Mouse (Mus musculus) lung, postnatal 14 days (tissue): Measurements from ENCODE around the gene Col1a1.
"Not testable (repeated sequence)": the region's sequence is repeated elsewhere in the genome, so short reads cannot be mapped to it uniquely, and the experiment has no call there.

Experiments
- DNase-seq: peaks from one replicate; pipeline ENCODE4 v3.0.0; 2021

Col1a1 gene

GRCm38 (mm10) chr11:94938296-94938695 lies 2.3 kb downstream of the Col1a1 start:
- DNase-seq = no peak

GRCm38 (mm10) chr11:94939280-94939679 lies 3.3 kb downstream of the Col1a1 start:
- DNase-seq = peak; percentile 86

- no peak for DNase-seq
Measured at GRCm38 (mm10) chr11:94941121-94941520, 5.1 kb downstream of the Col1a1 start.

- DNase-seq = no peak
Measured at GRCm38 (mm10) chr11:94941776-94942175, 5.8 kb downstream of the Col1a1 start.

- DNase-seq = peak; percentile 67
Measured at GRCm38 (mm10) chr11:94942282-94943023, 6.4 kb downstream of the Col1a1 start.

- no peak for DNase-seq
Measured at GRCm38 (mm10) chr11:94943054-94943453, 7.0 kb downstream of the Col1a1 start.

- no peak for DNase-seq
Measured at GRCm38 (mm10) chr11:94944295-94944694, 8.3 kb downstream of the Col1a1 start.

- no peak for DNase-seq
Measured at GRCm38 (mm10) chr11:94945236-94945635, 9.2 kb downstream of the Col1a1 start.

GRCm38 (mm10) chr11:94952169-94952568 lies 16.1 kb downstream of the Col1a1 start:
- no peak for DNase-seq

- DNase-seq = no peak
Measured at GRCm38 (mm10) chr11:94955103-94955502, 19.1 kb downstream of the Col1a1 start.

- DNase-seq = peak; percentile 32
Measured at GRCm38 (mm10) chr11:94957693-94958064, 21.7 kb downstream of the Col1a1 start.

- peak; percentile 83 for DNase-seq
Measured at GRCm38 (mm10) chr11:94958065-94958858, 22.2 kb downstream of the Col1a1 start.

GRCm38 (mm10) chr11:94962534-94963101 lies 26.6 kb downstream of the Col1a1 start:
- no peak for DNase-seq

- DNase-seq = no peak
Measured at GRCm38 (mm10) chr11:94967419-94967818, 31.4 kb downstream of the Col1a1 start, which contains the start of gene Hils1. Gene Hils1 (plus strand): TSS chr11:94967593.

GRCm38 (mm10) chr11:94968187-94968586 lies 32.2 kb downstream of the Col1a1 start:
- no peak for DNase-seq

- DNase-seq = not testable (repeated sequence)
Measured at GRCm38 (mm10) chr11:94969709-94970108, 33.7 kb downstream of the Col1a1 start.

GRCm38 (mm10) chr11:94970210-94970943 lies 34.4 kb downstream of the Col1a1 start:
- DNase-seq = peak; percentile 80

GRCm38 (mm10) chr11:94971895-94972615 lies 36.0 kb downstream of the Col1a1 start:
- DNase-seq = no peak

- no peak for DNase-seq
Measured at GRCm38 (mm10) chr11:94972887-94973286, 36.9 kb downstream of the Col1a1 start.

- DNase-seq = no peak
Measured at GRCm38 (mm10) chr11:94973313-94973712, 37.3 kb downstream of the Col1a1 start.

- DNase-seq = no peak
Measured at GRCm38 (mm10) chr11:94974951-94975350, 38.9 kb downstream of the Col1a1 start.

GRCm38 (mm10) chr11:94976199-94976598 lies 40.2 kb downstream of the Col1a1 start, which contains the start of gene Sgca:
Gene Sgca (minus strand): TSS chr11:94976327.
- no peak for DNase-seq
